Mouse (Mus musculus): ENCODE measurements around the gene Rffl. TPM values are rescaled to one million over a fixed set of nuclear protein-coding genes. Genes with fewer than 3 reads are reported as not detected.

The Rffl gene
- polyA plus RNA-seq, 1 experiment from 2014 or later = 16.6 TPM

GRCm38 (mm10) chr11:82897478-82897877, 26.5 kb upstream of the Rffl start:
- H3K27me3 ChIP-seq = no peaks in the 10 kb centered on the region; the same call in 1 of the 2 replicates
- no peak overlapping the region for H3K4me3 ChIP-seq (replicated peaks)
- H3K4me2 ChIP-seq = no peak overlapping the region
- ATAC-seq (ENCODE audit: low FRiP score) = no peak
- H3K9me3 ChIP-seq = no peaks in the 10 kb centered on the region
- WGBS = 88% methylated on average over 10 of the region's 10 CpGs
- H3K4me1 ChIP-seq = no peaks in the 10 kb centered on the region
- H3K27ac ChIP-seq = no peak overlapping the region
- no peak overlapping the region for H3K9ac ChIP-seq
- peaks cover 44% of the 10 kb centered on the region for H3K36me3 ChIP-seq (replicated peaks)

GRCm38 (mm10) chr11:82891936-82892335, 20.9 kb upstream of the Rffl start, which contains the start of gene Fndc8:
Gene Fndc8 (plus strand): TSS chr11:82892124.
- 69% methylated on average over 7 of the region's 7 CpGs for WGBS

DNA sequence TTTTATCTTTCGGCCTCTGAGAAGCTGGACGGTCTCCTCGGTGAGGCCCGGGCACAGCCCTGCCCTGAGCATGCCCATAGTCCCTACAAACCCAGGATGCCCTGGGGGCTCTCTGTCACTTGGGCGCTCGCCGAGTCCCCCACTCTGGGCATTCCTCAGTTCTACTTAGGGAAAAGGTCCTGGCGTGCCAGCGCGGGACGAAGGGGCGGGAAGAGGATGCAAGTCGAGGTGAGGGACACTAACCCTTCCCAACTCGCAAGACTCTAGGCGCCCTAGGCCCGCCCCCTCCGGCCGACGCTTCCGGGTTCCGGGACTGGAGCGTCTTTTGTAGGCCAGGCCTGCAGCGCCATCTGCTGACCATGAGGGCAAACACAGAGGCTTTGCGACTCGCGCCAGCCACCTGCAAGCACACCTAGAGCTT, 19.3 kb upstream of the Rffl start, which contains the start of gene Rad51d:
TSS of gene Rad51d (minus strand) at position 273 of the 421 bp plus-strand sequence.
- Histone ChIP-seq H3K36me3 (replicated peaks) (no peaks in the 10 kb centered on the region), H3K4me1 (peaks cover 20% of the 10 kb centered on the region), H3K4me3 (replicated peaks) (peak within 1 kb of the TSS; percentile 63), H3K27ac (peak within 1 kb of the TSS; percentile 43; the same call in 1 of the 2 replicates), H3K9ac (peak within 1 kb of the TSS; percentile 66), H3K4me2 (peak within 1 kb of the TSS; percentile 83), H3K9me3 (no peaks in the 10 kb centered on the region), H3K27me3 (peaks cover 13% of the 10 kb centered on the region)
- peak; percentile 91 for ATAC-seq (ENCODE audit: low FRiP score)
- under 1% methylated on average over 26 of the region's 26 CpGs for WGBS

More at GRCm38 (mm10) chr11:82891936-82892335, 20.9 kb upstream of the Rffl start, which contains the start of gene Fndc8:
- Histone ChIP-seq H3K27me3 (peaks cover 13% of the 10 kb centered on the region), H3K4me3 (replicated peaks) (no peak within 1 kb of the TSS), H3K27ac (no peak within 1 kb of the TSS), H3K4me2 (no peak within 1 kb of the TSS), H3K4me1 (peaks cover 20% of the 10 kb centered on the region), H3K9ac (no peak within 1 kb of the TSS), H3K9me3 (no peaks in the 10 kb centered on the region), H3K36me3 (replicated peaks) (no peaks in the 10 kb centered on the region)
- ATAC-seq (ENCODE audit: low FRiP score) = no peak

GRCm38 (mm10) chr11:82889524-82890341, 18.7 kb upstream of the Rffl start:
- 6% methylated on average over 31 of the region's 31 CpGs for WGBS
- no peaks in the 10 kb centered on the region for H3K9me3 ChIP-seq
- peaks cover 13% of the 10 kb centered on the region for H3K27me3 ChIP-seq
- peak overlapping the region; percentile 66 for H3K9ac ChIP-seq
- peak overlapping the region; percentile 43; the same call in 1 of the 2 replicates for H3K27ac ChIP-seq
- peak overlapping the region; percentile 63 for H3K4me3 ChIP-seq (replicated peaks)
- H3K36me3 ChIP-seq (replicated peaks) = no peaks in the 10 kb centered on the region
- peaks cover 20% of the 10 kb centered on the region for H3K4me1 ChIP-seq
- peak; percentile 62 for ATAC-seq (ENCODE audit: low FRiP score)
- H3K4me2 ChIP-seq = peak overlapping the region; percentile 83

GRCm38 (mm10) chr11:82888491-82888946, 17.5 kb upstream of the Rffl start:
- ATAC-seq (ENCODE audit: low FRiP score) = no peak
- peaks cover 13% of the 10 kb centered on the region for H3K27me3 ChIP-seq
- peaks cover 20% of the 10 kb centered on the region for H3K4me1 ChIP-seq
- WGBS = 72% methylated on average over 10 of the region's 10 CpGs
- no peak overlapping the region for H3K9ac ChIP-seq
- no peaks in the 10 kb centered on the region for H3K9me3 ChIP-seq
- no peaks in the 10 kb centered on the region for H3K36me3 ChIP-seq (replicated peaks)
- peak overlapping the region; percentile 83; the same call in 1 of the 2 replicates for H3K4me2 ChIP-seq
- H3K27ac ChIP-seq = no peak overlapping the region
- H3K4me3 ChIP-seq (replicated peaks) = no peak overlapping the region

DNA sequence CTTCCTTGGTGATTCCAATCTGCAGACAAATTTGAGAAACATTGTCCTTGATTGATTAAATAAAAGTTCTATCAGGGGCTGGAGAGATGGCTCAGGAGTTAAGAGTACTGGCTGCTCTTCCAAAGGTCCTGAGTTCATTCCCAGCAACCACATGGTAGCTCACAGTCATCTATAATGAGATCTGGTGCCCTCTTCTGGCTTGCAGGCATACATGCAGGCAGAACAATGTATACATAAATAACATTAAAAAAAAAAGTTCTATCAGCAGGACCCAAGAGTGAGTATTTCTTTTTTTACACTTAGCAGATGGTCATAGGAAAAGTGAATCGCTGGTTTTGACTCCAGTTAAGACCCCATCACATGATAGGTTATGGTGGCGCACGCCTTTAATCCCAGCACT, 15.5 kb upstream of the Rffl start:
- H3K9me3 ChIP-seq = no peaks in the 10 kb centered on the region
- H3K4me2 ChIP-seq = no peak overlapping the region
- peaks cover 20% of the 10 kb centered on the region for H3K4me1 ChIP-seq
- no peak overlapping the region for H3K9ac ChIP-seq
- peaks cover 5% of the 10 kb centered on the region for H3K27me3 ChIP-seq
- 90% methylated on average over 3 of the region's 3 CpGs for WGBS
- H3K4me3 ChIP-seq (replicated peaks) = no peak overlapping the region
- no peak for ATAC-seq (ENCODE audit: low FRiP score)
- H3K36me3 ChIP-seq (replicated peaks) = peaks cover 6% of the 10 kb centered on the region
- no peak overlapping the region for H3K27ac ChIP-seq

DNA sequence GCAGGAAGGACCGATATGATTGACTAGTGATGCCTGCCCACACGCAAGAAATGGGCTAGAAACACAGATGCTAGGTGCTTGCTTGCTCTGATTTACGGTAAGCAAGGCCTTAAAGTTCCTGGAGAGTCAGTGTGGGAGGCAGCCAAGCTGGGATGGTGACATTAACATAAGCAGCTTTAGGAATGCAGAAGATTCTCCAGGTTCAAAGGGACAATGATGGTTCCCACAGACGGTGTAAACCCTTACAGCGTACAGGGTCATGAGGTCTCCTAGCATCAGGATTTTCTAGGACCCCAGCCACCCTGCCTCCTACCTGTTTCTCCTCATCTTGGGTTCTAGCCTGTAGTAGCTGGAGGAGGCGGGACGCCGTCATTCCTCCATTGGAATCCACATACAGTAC, 12.2 kb upstream of the Rffl start:
- Histone ChIP-seq H3K36me3 (replicated peaks) (peaks cover 17% of the 10 kb centered on the region), H3K4me2 (no peak overlapping the region), H3K4me3 (replicated peaks) (no peak overlapping the region), H3K4me1 (peaks cover 1% of the 10 kb centered on the region; the same call in 1 of the 2 replicates), H3K9me3 (no peaks in the 10 kb centered on the region), H3K9ac (no peak overlapping the region), H3K27me3 (no peaks in the 10 kb centered on the region), H3K27ac (no peak overlapping the region)
- no peak for ATAC-seq (ENCODE audit: low FRiP score)
- 75% methylated on average over 8 of the region's 8 CpGs for WGBS

GRCm38 (mm10) chr11:82877726-82878344, 6.8 kb upstream of the Rffl start:
- peaks cover 17% of the 10 kb centered on the region for H3K36me3 ChIP-seq (replicated peaks)
- ATAC-seq (ENCODE audit: low FRiP score) = no peak
- no peaks in the 10 kb centered on the region for H3K4me1 ChIP-seq
- no peaks in the 10 kb centered on the region for H3K27me3 ChIP-seq
- H3K4me3 ChIP-seq (replicated peaks) = no peak overlapping the region
- no peaks in the 10 kb centered on the region for H3K9me3 ChIP-seq
- no peak overlapping the region for H3K27ac ChIP-seq
- no peak overlapping the region for H3K9ac ChIP-seq
- 85% methylated on average over 7 of the region's 7 CpGs for WGBS
- H3K4me2 ChIP-seq = no peak overlapping the region

- WGBS = 95% methylated on average over 5 of the region's 5 CpGs
- peaks cover 10% of the 10 kb centered on the region; the same call in 1 of the 2 replicates for H3K36me3 ChIP-seq (replicated peaks)
- no peak for ATAC-seq (ENCODE audit: low FRiP score)
- H3K4me3 ChIP-seq (replicated peaks) = no peak overlapping the region
- peaks cover 3% of the 10 kb centered on the region; the same call in 1 of the 2 replicates for H3K4me1 ChIP-seq
- H3K9me3 ChIP-seq = no peaks in the 10 kb centered on the region
- H3K4me2 ChIP-seq = no peak overlapping the region
- no peak overlapping the region for H3K27ac ChIP-seq
- no peak overlapping the region for H3K9ac ChIP-seq
- H3K27me3 ChIP-seq = no peaks in the 10 kb centered on the region
These were observed 4.6 kb upstream of the Rffl start for GRCm38 (mm10) chr11:82875631-82876030.

GRCm38 (mm10) chr11:82874924-82875323, 3.9 kb upstream of the Rffl start:
- no peak for ATAC-seq (ENCODE audit: low FRiP score)
- Histone ChIP-seq H3K4me1 (peaks cover 6% of the 10 kb centered on the region; the same call in 1 of the 2 replicates), H3K4me2 (no peak overlapping the region), H3K27me3 (no peaks in the 10 kb centered on the region), H3K27ac (no peak overlapping the region), H3K9ac (no peak overlapping the region), H3K4me3 (replicated peaks) (no peak overlapping the region), H3K36me3 (replicated peaks) (peaks cover 8% of the 10 kb centered on the region; the same call in 1 of the 2 replicates), H3K9me3 (no peaks in the 10 kb centered on the region)
- 88% methylated on average over 5 of the region's 5 CpGs for WGBS

DNA sequence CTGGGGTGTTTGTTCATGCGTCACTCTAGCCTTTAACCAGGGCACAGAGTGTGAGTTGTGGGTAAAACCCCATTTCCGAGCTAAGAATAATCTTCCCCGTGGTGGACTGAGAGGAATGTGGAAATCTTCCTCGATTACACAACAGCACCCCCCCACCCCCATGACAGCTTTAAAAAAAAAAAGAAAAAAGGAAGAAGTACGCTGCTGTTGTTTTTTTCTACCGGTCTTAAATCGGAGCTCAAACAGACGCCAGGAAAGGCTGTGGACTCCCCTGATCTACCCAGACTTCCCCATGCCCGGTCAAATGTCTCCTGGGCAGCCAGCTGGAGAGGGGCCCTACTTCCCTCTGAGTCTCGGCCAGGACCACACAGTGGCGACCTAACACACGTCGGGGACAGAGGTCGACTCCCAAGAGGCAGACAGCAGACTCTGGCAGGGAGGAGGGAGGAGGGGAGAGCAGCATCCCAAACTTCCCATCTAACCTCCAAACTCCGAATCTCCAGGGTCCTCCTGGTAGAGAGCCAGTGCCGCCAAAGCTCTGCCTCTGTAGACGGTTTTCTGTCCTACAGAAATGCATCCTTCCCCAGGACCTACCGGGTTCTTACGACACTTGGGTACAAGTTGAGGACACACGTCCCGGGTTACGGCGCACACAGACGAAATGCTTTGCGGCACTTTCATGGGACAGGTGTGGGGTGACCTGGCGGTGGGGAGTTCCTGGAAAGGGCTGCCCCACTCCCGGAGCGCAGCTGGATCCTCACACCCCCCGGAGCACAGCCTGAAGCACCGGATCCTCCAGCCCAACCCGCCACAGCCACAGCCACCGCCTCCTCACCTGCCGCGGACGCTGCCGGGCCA, 608 bp downstream of the Rffl start:
- H3K27me3 ChIP-seq = no peaks in the 10 kb centered on the region
- H3K4me1 ChIP-seq = peaks cover 13% of the 10 kb centered on the region; the same call in 1 of the 2 replicates
- H3K9ac ChIP-seq = peak overlapping the region; percentile 80
- peak overlapping the region; percentile 80 for H3K4me2 ChIP-seq
- WGBS = 6% methylated on average over 35 of the region's 36 CpGs
- H3K4me3 ChIP-seq (replicated peaks) = peak overlapping the region; percentile 87
- no peaks in the 10 kb centered on the region for H3K9me3 ChIP-seq
- H3K36me3 ChIP-seq (replicated peaks) = no peaks in the 10 kb centered on the region
- 0 out of 2 replicates have a peak overlapping the region, but pooled peaks have one; percentile 46 for H3K27ac ChIP-seq
- peak; percentile 30; the same call in 1 of the 2 replicates for ATAC-seq (ENCODE audit: low FRiP score)
